Comparison of ENCODE assay signal across 16 mouse cellular contexts in genomic region chr8:83770669-83771068, GRCm38 (mm10).
"Had no signal": no experiment of that assay in that cellular context is flagged by ENCODE, and none has a peak within 500 bp of the region (broad histone marks: within the 10 kb centered on the region; RNA-seq: fewer than 3 reads in every experiment).

No protein-coding gene starts in this region.

- H3K9me3 ChIP-seq: midbrain, embryonic 13.5 days; midbrain, embryonic 15.5 days; neural tube, embryonic 12.5 days had no signal

- ATAC-seq: midbrain, embryonic 13.5 days; midbrain, embryonic 15.5 days had no signal

- H3K4me3 ChIP-seq: megakaryocyte, embryonic 14.5 days; midbrain, embryonic 13.5 days; midbrain, embryonic 15.5 days; neural tube, embryonic 12.5 days had no signal

- DNase-seq: lung, adult 18-20 months; lung, embryonic 14.5 days; lung, postnatal 14 days; lung, postnatal 36 days; retina, postnatal 1 day; right cerebral cortex, adult 18-20 months; right cerebral cortex, postnatal 25 days; right cerebral cortex, postnatal 4 days; spleen, adult 18-20 months; thymus, adult 18-20 months; thymus, postnatal 14 days; thymus, postnatal 36 days had no signal

- H3K36me3 ChIP-seq: midbrain, embryonic 13.5 days; midbrain, embryonic 15.5 days; neural tube, embryonic 12.5 days had no signal

- H3K27me3 ChIP-seq: midbrain, embryonic 13.5 days; midbrain, embryonic 15.5 days had no signal
